Mouse (Mus musculus) large intestine, adult 2 months (tissue): ENCODE measurements at regions not wholly inside any gene's neighbourhood (a gene's known extent, or its start where the extent isn't known, plus 50 kb on each side); places are given as distances from the start of the nearest gene placed in this dataset.

Experiments used
- DNase-seq: peaks from one replicate; pipeline ENCODE4 v3.0.0-alpha.2; 2012; ENCODE audit warnings: low read depth, low spot score
- WGBS: fragments of 180-500 bp; shearing (Covaris S2); methylation state at CpG from one replicate; pipeline ENCODE4 v1.1.7; 2018; 5-methylcytosine and 5-hydroxymethylcytosine counted together

GRCm38 (mm10) chr1:105148048-105148447 lies 208.5 kb downstream of the Rnf152 start:
- no peak for DNase-seq

GRCm38 (mm10) chr1:105123936-105124335 lies 232.6 kb downstream of the Rnf152 start:
- DNase-seq, result no peak
- 72% methylated on average over 4 of the region's 4 CpGs for WGBS

- 77% methylated on average over 2 of the region's 2 CpGs for WGBS
These were observed 238.6 kb downstream of the Rnf152 start for GRCm38 (mm10) chr1:105117888-105118287.

GRCm38 (mm10) chr1:105116231-105116630 lies 240.3 kb downstream of the Rnf152 start:
- WGBS, result 77% methylated on average over 3 of the region's 3 CpGs
- DNase-seq, result no peak

More at GRCm38 (mm10) chr1:105117888-105118287, 238.6 kb downstream of the Rnf152 start:
- DNase-seq, result no peak

- WGBS, result 67% methylated on average over 6 of the region's 6 CpGs
- no peak for DNase-seq
These were observed 241.1 kb downstream of the Rnf152 start for GRCm38 (mm10) chr1:105115391-105115790.

GRCm38 (mm10) chr1:105114835-105115234 lies 241.7 kb downstream of the Rnf152 start:
- DNase-seq, result no peak
- WGBS, result 64% methylated on average over 3 of the region's 3 CpGs

GRCm38 (mm10) chr1:105112762-105113525 lies 243.6 kb downstream of the Rnf152 start:
- no peak for DNase-seq
- 88% methylated on average over 1 of the region's 1 CpGs for WGBS

- no peak for DNase-seq
- 73% methylated on average over 4 of the region's 4 CpGs for WGBS
These were observed 245.3 kb downstream of the Rnf152 start for GRCm38 (mm10) chr1:105111236-105111635.

GRCm38 (mm10) chr1:105110581-105111210 lies 245.8 kb downstream of the Rnf152 start:
- no peak for DNase-seq
- 74% methylated on average over 1 of the region's 1 CpGs for WGBS

- WGBS, result 55% methylated on average over 4 of the region's 4 CpGs
- DNase-seq, result no peak
These were observed 248.7 kb downstream of the Rnf152 start for GRCm38 (mm10) chr1:105107836-105108235.

GRCm38 (mm10) chr1:105107257-105107656 lies 249.3 kb downstream of the Rnf152 start:
- no peak for DNase-seq

GRCm38 (mm10) chr1:105105211-105105610 lies 251.3 kb downstream of the Rnf152 start:
- DNase-seq, result no peak

More at GRCm38 (mm10) chr1:105107257-105107656, 249.3 kb downstream of the Rnf152 start:
- 57% methylated on average over 1 of the region's 1 CpGs for WGBS

- WGBS, result 86% methylated on average over 2 of the region's 2 CpGs
- no peak for DNase-seq
These were observed 261.4 kb downstream of the Rnf152 start for GRCm38 (mm10) chr1:105095091-105095490.

GRCm38 (mm10) chr1:105094500-105094899 lies 262.0 kb downstream of the Rnf152 start:
- WGBS, result 87% methylated on average over 3 of the region's 3 CpGs
- DNase-seq, result no peak

GRCm38 (mm10) chr1:105093875-105094274 lies 262.6 kb downstream of the Rnf152 start:
- 38% methylated on average over 3 of the region's 3 CpGs for WGBS
- DNase-seq, result no peak

GRCm38 (mm10) chr1:105093012-105093411 lies 263.5 kb downstream of the Rnf152 start:
- WGBS, result 17% methylated on average over 1 of the region's 1 CpGs
- DNase-seq, result no peak

- no peak for DNase-seq
- WGBS, result 36% methylated on average over 6 of the region's 6 CpGs
These were observed 264.1 kb downstream of the Rnf152 start for GRCm38 (mm10) chr1:105092309-105092904.

GRCm38 (mm10) chr1:105088765-105089520 lies 267.6 kb downstream of the Rnf152 start:
- DNase-seq, result no peak
- WGBS, result 49% methylated on average over 7 of the region's 7 CpGs

- DNase-seq, result no peak
- WGBS, result 55% methylated on average over 1 of the region's 1 CpGs
These were observed 268.9 kb downstream of the Rnf152 start for GRCm38 (mm10) chr1:105087623-105088022.

GRCm38 (mm10) chr1:105084556-105084955 lies 272.0 kb downstream of the Rnf152 start:
- DNase-seq, result no peak
- WGBS, result 85% methylated on average over 3 of the region's 3 CpGs
